Mouse (Mus musculus) MEL (cell line): ENCODE measurements around the gene Smtn. TPM values are rescaled to one million over a fixed set of nuclear protein-coding genes. Genes with fewer than 3 reads are reported as not detected.

Source experiments
- DNase-seq: peaks from one replicate; pipeline ENCODE4 v3.0.0; 2011; ENCODE audit warnings: low read depth, low spot score
- H3K27ac ChIP-seq: 2 replicates; pipeline ENCODE4 v1.5.1; 2012; ENCODE audit warnings: low read depth, mild to moderate bottlenecking, control low read depth, low read length, moderate library complexity; ENCODE audit not compliant: control insufficient read depth
- H3K27me3 ChIP-seq, 2 experiments: fragments of 150-350 bp in 1 of 2; sonication (generic) in 1 of 2; 2 replicates each; pipeline ENCODE4 v1.6.1; 2012; ENCODE audit warnings: low read length in 2 of 2, mild to moderate bottlenecking in 2 of 2, improper control_type of control experiment in 1 of 2, moderate library complexity in 1 of 2; ENCODE audit not compliant: insufficient read depth in 2 of 2, control insufficient read depth in 1 of 2
- H3K36me3 ChIP-seq, 2 experiments: 2 replicates each; pipeline ENCODE4 v1.6.1; 2012 to 2014; ENCODE audit warnings: low read length in 2 of 2, improper control_type of control experiment in 1 of 2, inconsistent platforms in 1 of 2, mild to moderate bottlenecking in 1 of 2; ENCODE audit not compliant: insufficient read depth in 2 of 2, control insufficient read depth in 1 of 2
- H3K4me1 ChIP-seq, 2 experiments: fragments of 150-350 bp in 1 of 2; sonication (generic) in 1 of 2; 2 replicates each; pipeline ENCODE4 v1.6.1; 2012; ENCODE audit warnings: low read length in 2 of 2, improper control_type of control experiment in 1 of 2, mild to moderate bottlenecking in 1 of 2; ENCODE audit not compliant: insufficient read depth in 2 of 2, control insufficient read depth in 1 of 2
- H3K4me3 ChIP-seq, 2 experiments: fragments of 150-350 bp in 1 of 2; sonication (generic) in 1 of 2; 2 replicates each; pipeline ENCODE4 v1.5.1; 2012; ENCODE audit warnings: low read depth in 2 of 2, low read length in 2 of 2, mild to moderate bottlenecking in 2 of 2, moderate library complexity in 2 of 2, control low read depth in 1 of 2, improper control_type of control experiment in 1 of 2; ENCODE audit not compliant: control insufficient read depth in 1 of 2, insufficient read depth in 1 of 2
- H3K79me2 ChIP-seq: 2 replicates; pipeline ENCODE4 v1.6.1; 2012; ENCODE audit warnings: mild to moderate bottlenecking, low read length, moderate library complexity; ENCODE audit not compliant: control insufficient read depth, poor library complexity, insufficient read depth
- H3K9ac ChIP-seq: 2 replicates; pipeline ENCODE4 v1.6.1; 2012; ENCODE audit warnings: low read depth, mild to moderate bottlenecking, control low read depth, low read length, moderate library complexity; ENCODE audit not compliant: control insufficient read depth, poor library complexity, severe bottlenecking
- H3K9me3 ChIP-seq: fragments of 150-350 bp; sonication (generic); replicated peaks from 2 replicates; pipeline ENCODE4 v1.6.1; 2012; ENCODE audit warnings: mild to moderate bottlenecking, low read length, improper control_type of control experiment, moderate library complexity; ENCODE audit not compliant: insufficient read depth
- BHLHE40 ChIP-seq: IDR thresholded peaks from 2 replicates; pipeline ENCODE4 v1.6.1; 2012; ENCODE audit warnings: low read depth, mild to moderate bottlenecking, inconsistent platforms, low read length, improper control_type of control experiment, borderline replicate concordance
- ETS1 ChIP-seq: IDR thresholded peaks from 2 replicates; pipeline ENCODE4 v1.6.1; 2012; ENCODE audit warnings: low read depth, mild to moderate bottlenecking, inconsistent platforms, low read length, improper control_type of control experiment, moderate library complexity
- GABPA ChIP-seq: IDR thresholded peaks from 2 replicates; pipeline ENCODE4 v1.6.1; 2012; ENCODE audit warnings: low read depth, mild to moderate bottlenecking, inconsistent platforms, low read length, improper control_type of control experiment, moderate library complexity
- JUND ChIP-seq: IDR thresholded peaks from 2 replicates; pipeline ENCODE4 v1.6.1; 2011; ENCODE audit warnings: low read depth, mild to moderate bottlenecking, improper control_type of control experiment, low read length
- KAT2A ChIP-seq: conservative IDR thresholded peaks from 2 replicates; pipeline ENCODE4 v1.6.1; 2012; ENCODE audit warnings: low read depth, low read length, improper control_type of control experiment, inconsistent platforms
- MAFK ChIP-seq: IDR thresholded peaks from 2 replicates; pipeline ENCODE4 v1.6.1; 2011; ENCODE audit warnings: low read depth, mild to moderate bottlenecking, low read length, improper control_type of control experiment, borderline replicate concordance
- MXI1 ChIP-seq: IDR thresholded peaks from 2 replicates; pipeline ENCODE4 v1.6.1; 2011; ENCODE audit warnings: mild to moderate bottlenecking, low read depth, low read length, improper control_type of control experiment
- POLR2A ChIP-seq, 2 experiments: IDR thresholded peaks; 2 replicates each; pipeline ENCODE4 v1.6.1; 2011 to 2012; ENCODE audit warnings: low read length in 2 of 2, mild to moderate bottlenecking in 2 of 2, control low read depth in 1 of 2, improper control_type of control experiment in 1 of 2, low read depth in 1 of 2, moderate library complexity in 1 of 2; ENCODE audit not compliant: control insufficient read depth in 1 of 2, insufficient read depth in 1 of 2, poor library complexity in 1 of 2
- RCOR1 ChIP-seq: IDR thresholded peaks from 2 replicates; pipeline ENCODE4 v1.6.1; 2012; ENCODE audit warnings: low read depth, mild to moderate bottlenecking, inconsistent platforms, low read length, improper control_type of control experiment
- SIN3A ChIP-seq: IDR thresholded peaks from 2 replicates; pipeline ENCODE4 v1.6.1; 2012; ENCODE audit warnings: low read length, improper control_type of control experiment, inconsistent platforms
- SMC3 ChIP-seq: IDR thresholded peaks from 2 replicates; pipeline ENCODE4 v1.6.1; 2011; ENCODE audit warnings: low read depth, low read length, improper control_type of control experiment
- TAL1 ChIP-seq: IDR thresholded peaks from 2 replicates; pipeline ENCODE4 v1.6.1; 2012; ENCODE audit warnings: mild to moderate bottlenecking, inconsistent platforms, low read length, moderate library complexity, mixed read lengths
- TBP ChIP-seq: IDR thresholded peaks from 2 replicates; pipeline ENCODE4 v1.8.0; 2011; ENCODE audit warnings: low read depth, low read length, improper control_type of control experiment
- TCF12 ChIP-seq: IDR thresholded peaks from 2 replicates; pipeline ENCODE4 v1.6.1; 2014; ENCODE audit warnings: low read depth, mild to moderate bottlenecking, inconsistent platforms, low read length, improper control_type of control experiment, moderate library complexity
- UBTF ChIP-seq: IDR thresholded peaks from 2 replicates; pipeline ENCODE4 v1.6.1; 2012; ENCODE audit warnings: low read depth, mild to moderate bottlenecking, inconsistent platforms, low read length, improper control_type of control experiment, moderate library complexity, borderline replicate concordance; ENCODE audit not compliant: insufficient read depth
- ZC3H11A ChIP-seq: IDR thresholded peaks from 2 replicates; pipeline ENCODE4 v1.6.1; 2012; ENCODE audit warnings: low read depth, mild to moderate bottlenecking, inconsistent platforms, low read length, improper control_type of control experiment
- ZKSCAN1 ChIP-seq: IDR thresholded peaks from 2 replicates; pipeline ENCODE4 v1.6.1; 2012; ENCODE audit warnings: low read depth, mild to moderate bottlenecking, inconsistent platforms, low read length, improper control_type of control experiment, moderate library complexity
- polyA plus RNA-seq, 2 experiments: library from polyadenylated mRNA; stranded (reverse) in 1 of 2; unstranded in 1 of 2; fragments of >175 nt in 1 of 2; fragments of >200 nt in 1 of 2; gene quantifications; 2 replicates each; pipeline versions ENCODE4 v1.2.1 to v1.2.4; 2012; ENCODE audit warnings: low replicate concordance in 2 of 2, low read depth in 1 of 2; ENCODE audit not compliant: insufficient read length in 2 of 2, insufficient read depth in 1 of 2, missing spikeins in 1 of 2
- total RNA-seq: library from RNA; depleted of rRNA; stranded (reverse); fragments of 300-350 nt; gene quantifications from 2 replicates; pipeline ENCODE4 v1.2.3, GENCODE M21; 2012

The Smtn gene
- total and polyA plus RNA-seq, 3 experiments, result 203 to 370 TPM; not detected in 1

GRCm38 (mm10) chr11:3496756-3497155 is 43.7 kb downstream of the Smtn start:
- Histone ChIP-seq H3K9ac (no peak overlapping the region), H3K27me3 (no peaks in the 10 kb centered on the region), H3K79me2 (no peaks in the 10 kb centered on the region), H3K4me1 (no peaks in the 10 kb centered on the region), H3K4me3 (no peak overlapping the region), H3K9me3 (no peaks in the 10 kb centered on the region), H3K36me3 (no peaks in the 10 kb centered on the region), H3K27ac (no peak overlapping the region)
- no peak for DNase-seq
- no peak for TF ChIP-seq JUND

GRCm38 (mm10) chr11:3495496-3495895 is 44.9 kb downstream of the Smtn start:
- H3K9me3 ChIP-seq, result no peaks in the 10 kb centered on the region
- no peaks in the 10 kb centered on the region for H3K36me3 ChIP-seq
- no peaks in the 10 kb centered on the region for H3K79me2 ChIP-seq
- peaks cover 0 to 2% of the 10 kb centered on the region in 2 experiments; a peak in 3 of 4 replicates for H3K4me1 ChIP-seq
- TF ChIP-seq SIN3A (no peak), TCF12 (no peak), GABPA (no peak), POLR2A (IDR thresholded peaks at IDR 0.05; ENCODE audit: control insufficient read depth in 1 of 2, insufficient read depth in 1 of 2, low read depth in 1 of 2, low read length in 2 of 2, poor library complexity in 1 of 2) (no peak), MXI1 (no peak), KAT2A (no peak), UBTF (no peak), TAL1 (no peak), BHLHE40 (no peak), TBP (no peak), ZKSCAN1 (no peak), RCOR1 (no peak), JUND (no peak), ZC3H11A (no peak), SMC3 (no peak), ETS1 (no peak), MAFK (no peak)
- no peak for DNase-seq
- H3K27me3 ChIP-seq, result no peaks in the 10 kb centered on the region
- H3K4me3 ChIP-seq, result no peak overlapping the region
- no peak overlapping the region for H3K27ac ChIP-seq
- H3K9ac ChIP-seq, result no peak overlapping the region
